Mouse (Mus musculus) liver, adult 2 months (tissue): ENCODE results near the gene Rad51b.

Source experiments
- CTCF ChIP-seq: fragments of 200-500 bp; IDR thresholded peaks from 2 replicates; pipeline ENCODE4 v1.5.1; 2011; ENCODE audit warnings: low read depth, low read length, control low read depth
- POLR2A ChIP-seq: fragments of 200-500 bp; IDR thresholded peaks from 2 replicates; pipeline ENCODE4 v1.6.1; 2011; ENCODE audit warnings: low read length, control low read depth; ENCODE audit not compliant: insufficient read depth; ENCODE audit errors: extremely low read depth

DNA sequence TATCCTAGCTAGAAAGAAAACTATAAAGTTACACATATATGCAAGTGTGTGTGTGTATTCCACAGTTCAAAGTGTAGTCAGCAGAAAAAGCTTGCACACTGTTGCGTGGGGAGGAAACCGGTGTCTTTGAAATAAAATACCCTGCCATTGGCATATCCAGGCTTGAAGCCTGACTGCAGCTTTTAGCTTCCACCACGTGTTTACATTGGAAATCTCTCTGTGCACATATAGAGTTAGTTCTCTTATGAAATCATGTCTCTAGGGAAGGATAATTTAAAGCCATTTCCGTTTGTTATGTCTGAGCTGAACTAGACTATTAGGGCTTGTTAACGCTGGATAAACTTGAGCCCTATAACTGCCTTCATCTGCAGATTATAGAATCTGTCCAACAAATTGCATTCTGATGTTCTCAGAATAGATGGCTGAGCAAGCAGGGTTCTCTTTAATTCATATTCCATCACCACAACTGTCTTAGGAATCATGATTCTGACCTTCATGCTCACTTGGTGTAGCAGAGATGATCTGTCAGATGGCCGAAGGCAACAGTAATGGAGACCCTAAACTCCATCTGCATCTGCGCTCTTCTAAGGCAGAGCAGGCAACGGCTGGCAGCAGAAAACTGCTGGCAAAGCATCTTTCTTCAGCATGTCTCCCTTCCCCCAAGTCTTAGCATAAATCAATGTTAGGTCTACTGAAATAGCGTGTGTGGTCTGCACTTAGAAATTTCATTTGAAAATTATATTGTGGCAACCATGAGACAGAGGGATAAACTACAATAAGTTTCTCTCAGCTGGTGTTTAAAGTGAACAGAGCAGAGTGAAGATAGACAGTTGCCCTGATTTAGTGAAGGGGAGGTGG lies 410.7 kb downstream of the Rad51b start:
- TF ChIP-seq POLR2A, result no peak
- no peak for TF ChIP-seq CTCF
